Comparison of ENCODE assay signal across 13 mouse cellular contexts in genomic region chr11:90003386-90003785, GRCm38 (mm10). TPM values are rescaled to one million over a fixed set of nuclear protein-coding genes. Genes with fewer than 3 reads are reported as not detected.
DNase-seq lines count a peak whose midpoint lies in the region; ATAC-seq and TF ChIP-seq lines count a peak whose summit lies in the region.
"Had no signal": no experiment of that assay in that cellular context is flagged by ENCODE, and none has a peak within 500 bp of the region (broad histone marks: within the 10 kb centered on the region; RNA-seq: fewer than 3 reads in every experiment).

No protein-coding gene starts in this region.

- H3K36me3 ChIP-seq in heart, embryonic 10.5 days: no peaks in the 10 kb centered on the region
- H3K36me3 ChIP-seq in heart, adult 2 months (ENCODE audit: control insufficient read depth, insufficient read depth, low read length): no peaks in the 10 kb centered on the region
- no peaks in the 10 kb centered on the region for H3K36me3 ChIP-seq in kidney, embryonic 15.5 days
- no peaks in the 10 kb centered on the region for H3K36me3 ChIP-seq in stomach, embryonic 15.5 days
- H3K36me3 ChIP-seq in stomach, postnatal 0 days (ENCODE audit: control insufficient read depth, insufficient read depth, low read length): no peaks in the 10 kb centered on the region; the same call in 1 of the 2 replicates
- H3K36me3 ChIP-seq: hindbrain, embryonic 12.5 days; liver, embryonic 15.5 days; neural tube, embryonic 13.5 days had no signal

- no peak for TF ChIP-seq EP300 in heart, adult 2 months (IDR thresholded peaks at IDR 0.05; ENCODE audit: insufficient read depth, low read depth, low read length)
- TF ChIP-seq EP300 in stomach, postnatal 0 days (optimal IDR thresholded peaks at IDR 0.05): no peak

- peak overlapping the region; percentile 84; the same call in 1 of the 2 replicates for H3K4me2 ChIP-seq in kidney, embryonic 15.5 days
- H3K4me2 ChIP-seq in stomach, embryonic 15.5 days: peak overlapping the region; percentile 83; the same call in 1 of the 2 replicates
- H3K4me2 ChIP-seq in stomach, postnatal 0 days (replicated peaks; ENCODE audit: low read depth): no peak overlapping the region; the same call in 1 of the 2 replicates

- H3K4me3 ChIP-seq in heart, embryonic 10.5 days: no peak overlapping the region
- H3K4me3 ChIP-seq in heart, adult 2 months: no peak overlapping the region
- H3K4me3 ChIP-seq in kidney, embryonic 15.5 days (replicated peaks): peak overlapping the region; percentile 54; the same call in 1 of the 2 replicates
- no peak overlapping the region for H3K4me3 ChIP-seq in stomach, embryonic 15.5 days (replicated peaks)
- no peak overlapping the region; the same call in 1 of the 2 replicates for H3K4me3 ChIP-seq in stomach, postnatal 0 days (ENCODE audit: low read depth, low read length)

- WGBS in heart, embryonic 10.5 days: 90% methylated on average over 4 of the region's 4 CpGs
- WGBS in heart, adult 2 months: 92% methylated on average over 4 of the region's 4 CpGs
- 92% methylated on average over 4 of the region's 4 CpGs for WGBS in kidney, embryonic 15.5 days
- 91% methylated on average over 4 of the region's 4 CpGs for WGBS in stomach, embryonic 15.5 days
- 93% methylated on average over 4 of the region's 4 CpGs for WGBS in stomach, postnatal 0 days

- no peaks in the 10 kb centered on the region for H3K79me2 ChIP-seq in heart, adult 2 months (replicated peaks; ENCODE audit: control insufficient read depth, insufficient read depth, low read length)

- TF ChIP-seq POLR2A in heart, adult 2 months (IDR thresholded peaks at IDR 0.05; ENCODE audit: insufficient read depth, low read depth, low read length): no peak

- no peak overlapping the region for H3K27ac ChIP-seq in heart, embryonic 10.5 days
- H3K27ac ChIP-seq in heart, adult 2 months: no peak overlapping the region
- H3K27ac ChIP-seq in kidney, embryonic 15.5 days: no peak overlapping the region
- H3K27ac ChIP-seq in stomach, embryonic 15.5 days: no peak overlapping the region
- no peak overlapping the region for H3K27ac ChIP-seq in stomach, postnatal 0 days (replicated peaks)
- H3K27ac ChIP-seq: hindbrain, embryonic 12.5 days; liver, embryonic 15.5 days; neural tube, embryonic 13.5 days had no signal

- H3K4me1 ChIP-seq in heart, embryonic 10.5 days: peaks cover 10% of the 10 kb centered on the region; the same call in 1 of the 2 replicates
- H3K4me1 ChIP-seq in heart, adult 2 months (ENCODE audit: control insufficient read depth, insufficient read depth, low read length): no peaks in the 10 kb centered on the region
- peaks cover 16% of the 10 kb centered on the region for H3K4me1 ChIP-seq in kidney, embryonic 15.5 days
- no peaks in the 10 kb centered on the region for H3K4me1 ChIP-seq in stomach, embryonic 15.5 days
- H3K4me1 ChIP-seq in stomach, postnatal 0 days (replicated peaks; ENCODE audit: control insufficient read depth, insufficient read depth): 0 out of 2 replicates have a peak, but pooled peaks cover 3% of the 10 kb centered on the region

- TF ChIP-seq CTCF in heart, adult 2 months (IDR thresholded peaks at IDR 0.05): no peak
- TF ChIP-seq CTCF in stomach, postnatal 0 days (IDR thresholded peaks at IDR 0.05; ENCODE audit: low read depth): no peak

- H3K9me3 ChIP-seq in heart, embryonic 10.5 days: no peaks in the 10 kb centered on the region
- H3K9me3 ChIP-seq in kidney, embryonic 15.5 days (replicated peaks): no peaks in the 10 kb centered on the region
- H3K9me3 ChIP-seq in stomach, embryonic 15.5 days: no peaks in the 10 kb centered on the region
- H3K9me3 ChIP-seq in stomach, postnatal 0 days (ENCODE audit: control insufficient read depth, low read length): no peaks in the 10 kb centered on the region
- H3K9me3 ChIP-seq: hindbrain, embryonic 12.5 days; liver, embryonic 15.5 days; neural tube, embryonic 13.5 days had no signal

- intact Hi-C loops in heart, adult 2 months (cut with DNase I): loop anchor here (10.0 kb wide), 1 partner anchor 631 kb away; the partner anchor contains the start of genes Cox11 and Stxbp4

- no peaks in the 10 kb centered on the region for H3K27me3 ChIP-seq in heart, embryonic 10.5 days (ENCODE audit: insufficient read depth, poor library complexity, severe bottlenecking)
- no peaks in the 10 kb centered on the region for H3K27me3 ChIP-seq in heart, adult 2 months (ENCODE audit: control insufficient read depth, insufficient read depth, low read length)
- no peaks in the 10 kb centered on the region for H3K27me3 ChIP-seq in kidney, embryonic 15.5 days
- H3K27me3 ChIP-seq in stomach, embryonic 15.5 days (replicated peaks): no peaks in the 10 kb centered on the region
- H3K27me3 ChIP-seq in stomach, postnatal 0 days (ENCODE audit: control insufficient read depth, insufficient read depth, low read length): no peaks in the 10 kb centered on the region
- H3K27me3 ChIP-seq: liver, embryonic 15.5 days had no signal

- no peak for ATAC-seq in kidney, embryonic 15.5 days (replicated peaks; ENCODE audit: low FRiP score)
- ATAC-seq in stomach, embryonic 15.5 days (ENCODE audit: insufficient read depth, low FRiP score, low read depth): no peak
- no peak for ATAC-seq in stomach, postnatal 0 days (ENCODE audit: low FRiP score, low TSS enrichment)

- H3K9ac ChIP-seq in heart, adult 2 months (ENCODE audit: low read depth, low read length): no peak overlapping the region
- no peak overlapping the region for H3K9ac ChIP-seq in kidney, embryonic 15.5 days
- H3K9ac ChIP-seq in stomach, embryonic 15.5 days: no peak overlapping the region
- H3K9ac ChIP-seq in stomach, postnatal 0 days (ENCODE audit: low read length): no peak overlapping the region
- H3K9ac ChIP-seq: liver, embryonic 15.5 days had no signal

- peak; percentile 19 for DNase-seq in heart, embryonic 10.5 days (ENCODE audit: low spot score)
- DNase-seq in heart, adult 2 months: no peak
- DNase-seq in kidney, postnatal 14 days: no peak
- DNase-seq in stomach, postnatal 0 days (ENCODE audit: low spot score): no peak
- DNase-seq in adrenal gland, adult 8-10 months: no peak
- DNase-seq: right cerebral cortex, postnatal 25 days had no signal

RNA-seq across cellular contexts. Expression of gene Pctp, which starts 0.7 kb away (rescaled TPM):
- polyA plus RNA-seq in heart, embryonic 10.5 days (2016; fragmentation: Nextera tagmentation; extraction: Ambion mirVana): 26.2 and 28.5 TPM in 2 replicates
- total RNA-seq in heart, adult 2 months (2021): 1 to 10 TPM; 4.0 to 4.4 TPM
- polyA plus RNA-seq in heart, adult 2 months (2012; rRNA removed): 2.2 and 3.1 TPM in 2 replicates
- 12.1 and 13.1 TPM in 2 replicates for polyA plus RNA-seq in kidney, embryonic 15.5 days (2015; fragmentation: Nextera tagmentation; extraction: Ambion mirVana)
- 13.9 and 15.8 TPM in 2 replicates for polyA plus RNA-seq in stomach, embryonic 15.5 days (2015; fragmentation: Nextera tagmentation; extraction: Ambion mirVana)
- polyA plus RNA-seq in stomach, postnatal 0 days (2015; fragmentation: Nextera tagmentation; extraction: Ambion mirVana): 7.6 and 8.0 TPM in 2 replicates
- total RNA-seq in adrenal gland, adult 8-10 months (2022): 1 to 10 TPM; 8.0 to 9.5 (median 8.6) TPM

RNA-seq across cellular contexts. Expression of gene Tmem100, which starts 26.8 kb away (rescaled TPM):
- 13.6 and 14.1 TPM in 2 replicates for polyA plus RNA-seq in heart, embryonic 10.5 days (2016; fragmentation: Nextera tagmentation; extraction: Ambion mirVana)
- 10 to 100 TPM; 14.7 to 18.3 TPM for total RNA-seq in heart, adult 2 months (2021)
- polyA plus RNA-seq in heart, adult 2 months (2012; rRNA removed): 5.4 and 11.4 TPM in 2 replicates
- 21.9 and 24.4 TPM in 2 replicates for polyA plus RNA-seq in kidney, embryonic 15.5 days (2015; fragmentation: Nextera tagmentation; extraction: Ambion mirVana)
- 27.3 and 27.9 TPM in 2 replicates for polyA plus RNA-seq in stomach, embryonic 15.5 days (2015; fragmentation: Nextera tagmentation; extraction: Ambion mirVana)
- 28.3 and 31.1 TPM in 2 replicates for polyA plus RNA-seq in stomach, postnatal 0 days (2015; fragmentation: Nextera tagmentation; extraction: Ambion mirVana)
- 1 to 10 TPM; 1.9 to 3.9 (median 3.3) TPM for total RNA-seq in adrenal gland, adult 8-10 months (2022)
- total RNA-seq: megakaryocyte-erythroid progenitor cell, adult 5-6 weeks had no signal
- polyA plus RNA-seq: erythroblast, embryonic 14.5 days had no signal
